Mouse (Mus musculus) liver, embryonic 16.5 days (tissue): ENCODE data around the gene Ccdc32. TPM values are rescaled to one million over a fixed set of nuclear protein-coding genes. Genes with fewer than 3 reads are reported as not detected.
A peak's percentile ranks its signal among the peaks of the same experiment; 100 is the strongest.

ENCODE experiments used
- ATAC-seq: fragments of 200-750 bp; cut with Nextera tagmentation; 2 replicates; pipeline ENCODE4 v1.8.0; 2017; ENCODE audit warnings: low read depth, mild to moderate bottlenecking, moderate number of reproducible peaks, moderate library complexity
- H3K27ac ChIP-seq: fragments of 300-500 bp; sonication (generic); 2 replicates; pipeline ENCODE4 v1.5.1; 2014; ENCODE audit warnings: mild to moderate bottlenecking, low read length
- H3K27me3 ChIP-seq: fragments of 300-500 bp; sonication (generic); 2 replicates; pipeline ENCODE4 v1.6.1; 2014; ENCODE audit warnings: low read depth, low read length, mixed read lengths; ENCODE audit not compliant: control insufficient read depth, insufficient read depth
- H3K36me3 ChIP-seq: fragments of 300-500 bp; sonication (generic); 2 replicates; pipeline ENCODE4 v1.6.1; 2014; ENCODE audit warnings: mild to moderate bottlenecking; ENCODE audit not compliant: control insufficient read depth, insufficient read depth
- H3K4me1 ChIP-seq: fragments of 300-500 bp; sonication (generic); 2 replicates; pipeline ENCODE4 v1.6.1; 2014; ENCODE audit warnings: low read depth, low read length, mixed read lengths; ENCODE audit not compliant: control insufficient read depth
- H3K4me2 ChIP-seq: fragments of 300-500 bp; sonication (generic); 2 replicates; pipeline ENCODE4 v1.6.1; 2014; ENCODE audit warnings: low read depth, low read length, mixed read lengths
- H3K4me3 ChIP-seq: fragments of 300-500 bp; sonication (generic); 2 replicates; pipeline ENCODE4 v1.5.1; 2014; ENCODE audit warnings: low read depth, mild to moderate bottlenecking, low read length
- H3K9ac ChIP-seq: fragments of 300-500 bp; sonication (generic); 2 replicates; pipeline ENCODE4 v1.6.1; 2014; ENCODE audit warnings: low read depth, low read length
- H3K9me3 ChIP-seq: fragments of 300-500 bp; sonication (generic); replicated peaks from 2 replicates; pipeline ENCODE4 v1.6.1; 2016; ENCODE audit warnings: low read length; ENCODE audit not compliant: control insufficient read depth
- WGBS: fragments of 180-500 bp; shearing (Covaris S2); extraction: QIAGEN DNeasy Blood & Tissue Kit; methylation state at CpG from one replicate; pipeline ENCODE4 v1.1.7; 2014; ENCODE audit not compliant: insufficient replicate concordance; 5-methylcytosine and 5-hydroxymethylcytosine counted together
- polyA plus RNA-seq: library from polyadenylated mRNA; unstranded; fragments of >200 nt; fragmentation: Nextera tagmentation; extraction: Ambion mirVana; gene quantifications from 2 replicates; pipeline ENCODE4 v1.2.1, GENCODE M21; 2015

The Ccdc32 gene
- polyA plus RNA-seq, 1 experiment from 2014 or later, result 13.3 TPM

- ATAC-seq, result peak; percentile 77
- peak overlapping the region; percentile 59 for H3K4me3 ChIP-seq
- H3K9ac ChIP-seq, result peak overlapping the region; percentile 49
- 1% methylated on average over 57 of the region's 57 CpGs for WGBS
- peak overlapping the region; percentile 81 for H3K4me2 ChIP-seq
- peaks cover 13% of the 10 kb centered on the region for H3K4me1 ChIP-seq
- H3K9me3 ChIP-seq, result no peaks in the 10 kb centered on the region
- H3K27ac ChIP-seq, result no peak overlapping the region
- H3K27me3 ChIP-seq, result peaks cover 37% of the 10 kb centered on the region
- no peaks in the 10 kb centered on the region for H3K36me3 ChIP-seq
Observed at GRCm38 (mm10) chr2:118976282-118976929, 52.8 kb downstream of the Ccdc32 start.

GRCm38 (mm10) chr2:118975855-118976254, 53.3 kb downstream of the Ccdc32 start:
- Histone ChIP-seq H3K9me3 (no peaks in the 10 kb centered on the region), H3K4me2 (peak overlapping the region; percentile 81), H3K4me3 (peak overlapping the region; percentile 59), H3K4me1 (peaks cover 13% of the 10 kb centered on the region), H3K27ac (no peak overlapping the region), H3K36me3 (no peaks in the 10 kb centered on the region), H3K9ac (peak overlapping the region; percentile 49), H3K27me3 (peaks cover 35% of the 10 kb centered on the region)
- WGBS, result 4% methylated on average over 15 of the region's 15 CpGs
- no peak for ATAC-seq

- peaks cover 26% of the 10 kb centered on the region for H3K4me1 ChIP-seq
- WGBS, result under 1% methylated on average over 33 of the region's 33 CpGs
Observed at GRCm38 (mm10) chr2:118972687-118973376, 56.4 kb downstream of the Ccdc32 start.

GRCm38 (mm10) chr2:118972048-118972447, 57.1 kb downstream of the Ccdc32 start:
- WGBS, result 62% methylated on average over 5 of the region's 5 CpGs
- no peak overlapping the region for H3K4me3 ChIP-seq
- peak overlapping the region; percentile 86; the same call in 1 of the 2 replicates for H3K4me2 ChIP-seq
- H3K9ac ChIP-seq, result no peak overlapping the region
- no peaks in the 10 kb centered on the region for H3K9me3 ChIP-seq
- no peak overlapping the region for H3K27ac ChIP-seq
- ATAC-seq, result no peak
- H3K36me3 ChIP-seq, result no peaks in the 10 kb centered on the region
- peaks cover 26% of the 10 kb centered on the region for H3K4me1 ChIP-seq
- peaks cover 24% of the 10 kb centered on the region for H3K27me3 ChIP-seq

More at GRCm38 (mm10) chr2:118972687-118973376, 56.4 kb downstream of the Ccdc32 start:
- Histone ChIP-seq H3K9ac (peak overlapping the region; percentile 67), H3K27ac (no peak overlapping the region), H3K36me3 (no peaks in the 10 kb centered on the region), H3K4me2 (peak overlapping the region; percentile 86), H3K4me3 (peak overlapping the region; percentile 55), H3K9me3 (no peaks in the 10 kb centered on the region), H3K27me3 (peaks cover 30% of the 10 kb centered on the region)
- peak; percentile 67 for ATAC-seq

- 0 out of 2 replicates have a peak, but pooled peaks have one; percentile 34 for ATAC-seq
- Histone ChIP-seq H3K9ac (no peak overlapping the region), H3K36me3 (no peaks in the 10 kb centered on the region), H3K27me3 (peaks cover 2% of the 10 kb centered on the region), H3K4me2 (no peak overlapping the region), H3K27ac (no peak overlapping the region), H3K9me3 (no peaks in the 10 kb centered on the region), H3K4me3 (no peak overlapping the region), H3K4me1 (peaks cover 20% of the 10 kb centered on the region)
- 59% methylated on average over 11 of the region's 11 CpGs for WGBS
Observed at GRCm38 (mm10) chr2:118969585-118970147, 59.5 kb downstream of the Ccdc32 start.

Other genes starting within 250 kb of the Ccdc32 start
- gene Disp2, start 249.7 kb downstream of the Ccdc32 start, polyA plus RNA-seq, result 0.19 TPM in 2 replicates
- gene Knstrn, start 215.4 kb downstream of the Ccdc32 start, polyA plus RNA-seq, result 63.5 and 64.4 TPM in 2 replicates
- gene Ivd, start 167.4 kb downstream of the Ccdc32 start, polyA plus RNA-seq, result 45.3 and 50.3 TPM in 2 replicates
- 2.9 and 3.0 TPM in 2 replicates for gene Bahd1, start 129.0 kb downstream of the Ccdc32 start, polyA plus RNA-seq
- 4.0 and 4.9 TPM in 2 replicates for gene Chst14, start 102.9 kb downstream of the Ccdc32 start, polyA plus RNA-seq
- 2.0 and 2.1 TPM in 2 replicates for gene Rpusd2, start 5.4 kb upstream of the Ccdc32 start, polyA plus RNA-seq
- gene Knl1, start 17.7 kb upstream of the Ccdc32 start, polyA plus RNA-seq, result 52.2 and 57.6 TPM in 2 replicates
- gene Rad51, start 83.4 kb upstream of the Ccdc32 start, polyA plus RNA-seq, result 26.4 and 30.0 TPM in 2 replicates
- gene Rmdn3, start 127.6 kb upstream of the Ccdc32 start, polyA plus RNA-seq, result 44.1 and 45.6 TPM in 2 replicates
- gene Gchfr, start 138.4 kb upstream of the Ccdc32 start, polyA plus RNA-seq, result 97.7 and 115 TPM in 2 replicates
- gene Gm14137, start 145.1 kb upstream of the Ccdc32 start, polyA plus RNA-seq, result 0.14 and 0.18 TPM in 2 replicates
- gene Zfyve19, start 179.2 kb upstream of the Ccdc32 start, polyA plus RNA-seq, result 17.1 and 20.4 TPM in 2 replicates
- gene Dnajc17, start 179.4 kb upstream of the Ccdc32 start, polyA plus RNA-seq, result 5.9 and 6.6 TPM in 2 replicates
- not detected in 2 replicates for gene Ppp1r14d, start 200.5 kb upstream of the Ccdc32 start, polyA plus RNA-seq
- gene Spint1, start 208.0 kb upstream of the Ccdc32 start, polyA plus RNA-seq, result 0.29 and 1.1 TPM in 2 replicates
- gene Rhov, start 241.9 kb upstream of the Ccdc32 start, polyA plus RNA-seq, result 0.20 TPM in 1 of 2 replicates, not detected in the other